19 mouse cellular contexts compared by ENCODE assay signal in genomic region chr13:109548771-109549555, GRCm38 (mm10).
DNase-seq lines count a peak whose midpoint lies in the region; ATAC-seq lines count a peak whose summit lies in the region.
"Had no signal": no experiment of that assay in that cellular context is flagged by ENCODE, and none has a peak within 500 bp of the region (broad histone marks: within the 10 kb centered on the region; RNA-seq: fewer than 3 reads in every experiment).

No protein-coding gene starts in this region.

- H3K27me3 ChIP-seq in forebrain, embryonic 15.5 days = no peaks in the 10 kb centered on the region
- H3K27me3 ChIP-seq in forebrain, embryonic 12.5 days = no peaks in the 10 kb centered on the region
- no peaks in the 10 kb centered on the region for H3K27me3 ChIP-seq in neural tube, embryonic 14.5 days (ENCODE audit: control insufficient read depth, insufficient read depth, low read length)
- no peaks in the 10 kb centered on the region for H3K27me3 ChIP-seq in hindbrain, embryonic 16.5 days (replicated peaks; ENCODE audit: control insufficient read depth, insufficient read depth, low read length)
- H3K27me3 ChIP-seq: heart, embryonic 13.5 days; intestine, embryonic 15.5 days; liver, embryonic 15.5 days; neural tube, embryonic 13.5 days had no signal

- H3K36me3 ChIP-seq in forebrain, embryonic 15.5 days = no peaks in the 10 kb centered on the region
- H3K36me3 ChIP-seq in forebrain, embryonic 12.5 days (replicated peaks) = no peaks in the 10 kb centered on the region
- no peaks in the 10 kb centered on the region for H3K36me3 ChIP-seq in neural tube, embryonic 14.5 days (ENCODE audit: control insufficient read depth, insufficient read depth, low read length)
- no peaks in the 10 kb centered on the region for H3K36me3 ChIP-seq in hindbrain, embryonic 16.5 days (ENCODE audit: control insufficient read depth, insufficient read depth, low read length)
- H3K36me3 ChIP-seq: embryonic facial prominence, embryonic 10.5 days; heart, embryonic 13.5 days; intestine, embryonic 15.5 days; liver, embryonic 15.5 days; neural tube, embryonic 13.5 days had no signal

- H3K9me3 ChIP-seq in forebrain, embryonic 15.5 days = no peaks in the 10 kb centered on the region
- no peaks in the 10 kb centered on the region for H3K9me3 ChIP-seq in forebrain, embryonic 12.5 days
- no peaks in the 10 kb centered on the region for H3K9me3 ChIP-seq in neural tube, embryonic 14.5 days (ENCODE audit: control insufficient read depth, low read length)
- no peaks in the 10 kb centered on the region for H3K9me3 ChIP-seq in hindbrain, embryonic 16.5 days (ENCODE audit: control insufficient read depth, low read length)
- H3K9me3 ChIP-seq: embryonic facial prominence, embryonic 10.5 days; heart, embryonic 13.5 days; intestine, embryonic 15.5 days; liver, embryonic 15.5 days; neural tube, embryonic 13.5 days had no signal

- H3K27ac ChIP-seq in forebrain, embryonic 15.5 days (replicated peaks) = peak overlapping the region; percentile 91
- H3K27ac ChIP-seq in forebrain, embryonic 12.5 days = no peak overlapping the region
- 0 out of 2 replicates have a peak overlapping the region, but pooled peaks have one; percentile 11 for H3K27ac ChIP-seq in neural tube, embryonic 14.5 days (ENCODE audit: low read depth, low read length)
- peak overlapping the region; percentile 34; the same call in 1 of the 2 replicates for H3K27ac ChIP-seq in hindbrain, embryonic 16.5 days (ENCODE audit: low read depth, low read length)
- H3K27ac ChIP-seq: embryonic facial prominence, embryonic 10.5 days; heart, embryonic 13.5 days; intestine, embryonic 15.5 days; liver, embryonic 15.5 days; neural tube, embryonic 13.5 days had no signal

- DNase-seq in neural tube, embryonic 10.5 days (ENCODE audit: extremely low spot score, low spot score) = no peak
- DNase-seq in liver = no peak
- no peak for DNase-seq in frontal cortex, postnatal 36 days (ENCODE audit: low spot score in 2 of 2)
- DNase-seq: adrenal gland, adult 2 months; cerebellum, adult 11 months; heart, adult 11 months; heart, postnatal 36 days; right cerebral cortex, postnatal 14 days; thymus, postnatal 36 days had no signal

- WGBS in forebrain, embryonic 15.5 days = 49% methylated on average over 11 of the region's 11 CpGs
- 75% methylated on average over 11 of the region's 11 CpGs for WGBS in forebrain, embryonic 12.5 days
- 71% methylated on average over 11 of the region's 11 CpGs for WGBS in neural tube, embryonic 14.5 days
- WGBS in hindbrain, embryonic 16.5 days = 64% methylated on average over 11 of the region's 11 CpGs

- ATAC-seq in forebrain, embryonic 15.5 days (replicated peaks) = peak; percentile 91
- ATAC-seq in forebrain, embryonic 12.5 days (ENCODE audit: low FRiP score) = no peak
- no peak for ATAC-seq in neural tube, embryonic 14.5 days (ENCODE audit: low read depth)
- peak; percentile 32 for ATAC-seq in hindbrain, embryonic 16.5 days
- ATAC-seq: intestine, embryonic 15.5 days; lung, postnatal 0 days had no signal

- H3K4me2 ChIP-seq in forebrain, embryonic 15.5 days (replicated peaks) = no peak overlapping the region
- H3K4me2 ChIP-seq in forebrain, embryonic 12.5 days = no peak overlapping the region
- H3K4me2 ChIP-seq in neural tube, embryonic 14.5 days (ENCODE audit: low read depth, low read length) = no peak overlapping the region
- H3K4me2 ChIP-seq in hindbrain, embryonic 16.5 days (ENCODE audit: low read length) = no peak overlapping the region
- H3K4me2 ChIP-seq: heart, embryonic 13.5 days; intestine, embryonic 15.5 days; liver, embryonic 15.5 days; neural tube, embryonic 13.5 days had no signal

- H3K4me3 ChIP-seq in forebrain, embryonic 15.5 days = no peak overlapping the region
- no peak overlapping the region for H3K4me3 ChIP-seq in forebrain, embryonic 12.5 days (replicated peaks)
- H3K4me3 ChIP-seq in neural tube, embryonic 14.5 days (ENCODE audit: low read depth, low read length) = no peak overlapping the region
- no peak overlapping the region for H3K4me3 ChIP-seq in hindbrain, embryonic 16.5 days (ENCODE audit: low read length)
- H3K4me3 ChIP-seq: embryonic facial prominence, embryonic 10.5 days; heart, embryonic 13.5 days; intestine, embryonic 15.5 days; liver, embryonic 15.5 days; neural tube, embryonic 13.5 days had no signal

- H3K9ac ChIP-seq in forebrain, embryonic 15.5 days (replicated peaks) = no peak overlapping the region
- no peak overlapping the region for H3K9ac ChIP-seq in forebrain, embryonic 12.5 days
- H3K9ac ChIP-seq in neural tube, embryonic 14.5 days (replicated peaks; ENCODE audit: low read depth, low read length) = no peak overlapping the region
- H3K9ac ChIP-seq in hindbrain, embryonic 16.5 days (ENCODE audit: low read depth, low read length) = no peak overlapping the region
- H3K9ac ChIP-seq: heart, embryonic 13.5 days; intestine, embryonic 15.5 days; liver, embryonic 15.5 days; neural tube, embryonic 13.5 days had no signal

- H3K4me1 ChIP-seq in forebrain, embryonic 15.5 days = peaks cover 17% of the 10 kb centered on the region
- H3K4me1 ChIP-seq in forebrain, embryonic 12.5 days = no peaks in the 10 kb centered on the region
- no peaks in the 10 kb centered on the region for H3K4me1 ChIP-seq in neural tube, embryonic 14.5 days (ENCODE audit: control insufficient read depth, insufficient read depth, low read length)
- H3K4me1 ChIP-seq in hindbrain, embryonic 16.5 days (ENCODE audit: control insufficient read depth, insufficient read depth, low read depth, low read length) = no peaks in the 10 kb centered on the region
- H3K4me1 ChIP-seq: embryonic facial prominence, embryonic 10.5 days; heart, embryonic 13.5 days; intestine, embryonic 15.5 days; liver, embryonic 15.5 days had no signal

Comparison
In these comparisons a context has a peak if more than half of its experiments do, and no peak if none do; other contexts are left out.
1. ATAC-seq: peak in forebrain, embryonic 15.5 days (single experiment) and hindbrain, embryonic 16.5 days (single experiment); none in forebrain, embryonic 12.5 days (single experiment) and neural tube, embryonic 14.5 days (single experiment).